Mouse (Mus musculus): ENCODE data around the gene Mettl7b.

GRCm38 (mm10) chr10:128938974-128939373 lies 21.8 kb downstream of the Mettl7b start:
- TF ChIP-seq CTCF (IDR thresholded peaks at IDR 0.05): no peak
- no peak for TF ChIP-seq EP300 (IDR thresholded peaks at IDR 0.05)
